Mouse (Mus musculus) CH12.LX (cell line): ENCODE data around the gene Cngb1. TPM values are rescaled to one million over a fixed set of nuclear protein-coding genes. Genes with fewer than 3 reads are reported as not detected.

ENCODE experiments used
- DNase-seq: peaks from one replicate; pipeline ENCODE4 v3.0.0-alpha.2; 2013; ENCODE audit errors: extremely low read depth
- H3K27ac ChIP-seq: 2 replicates; pipeline ENCODE4 v1.5.1; 2012; ENCODE audit warnings: low read depth, mild to moderate bottlenecking, control low read depth, moderate library complexity; ENCODE audit not compliant: insufficient read depth
- H3K27me3 ChIP-seq: replicated peaks from 2 replicates; pipeline ENCODE3; 2012; ENCODE audit warnings: inconsistent platforms
- H3K36me3 ChIP-seq, 2 experiments: replicated peaks in 1 of 2; 2 replicates each; pipeline versions ENCODE3 to v1.6.1; 2012; ENCODE audit warnings: inconsistent platforms in 1 of 2, low read length in 1 of 2, mild to moderate bottlenecking in 1 of 2, mixed read lengths in 1 of 2, moderate library complexity in 1 of 2; ENCODE audit not compliant: control insufficient read depth in 1 of 2, insufficient read depth in 1 of 2
- H3K4me1 ChIP-seq, 2 experiments: 2 replicates each; pipeline ENCODE4 v1.6.1; 2012; ENCODE audit warnings: inconsistent platforms in 1 of 2, moderate library complexity in 1 of 2; ENCODE audit not compliant: insufficient read depth in 2 of 2, control insufficient read depth in 1 of 2
- H3K4me2 ChIP-seq: 2 replicates; pipeline ENCODE4 v1.6.1; 2012; ENCODE audit warnings: low read depth, mild to moderate bottlenecking, control low read depth; ENCODE audit not compliant: poor library complexity, insufficient read depth, severe bottlenecking
- H3K4me3 ChIP-seq, 3 experiments: fragments of 150-350 bp in 1 of 3; sonication (generic) in 1 of 3; replicated peaks in 1 of 3; 2 replicates each; pipeline versions ENCODE3 to v1.5.1; 2011 to 2012; ENCODE audit warnings: low read depth in 2 of 3, low read length in 2 of 3, mild to moderate bottlenecking in 2 of 3, moderate library complexity in 2 of 3, control low read depth in 1 of 3, improper control_type of control experiment in 1 of 3, inconsistent platforms in 1 of 3, mixed read lengths in 1 of 3; ENCODE audit not compliant: poor library complexity in 1 of 3
- H3K79me2 ChIP-seq: replicated peaks from 2 replicates; pipeline ENCODE4 v1.6.1; 2012; ENCODE audit warnings: mild to moderate bottlenecking, moderate library complexity; ENCODE audit not compliant: control insufficient read depth, poor library complexity, insufficient read depth, severe bottlenecking; ENCODE audit errors: extremely low read depth
- H3K9ac ChIP-seq: 2 replicates; pipeline ENCODE4 v1.6.1; 2012; ENCODE audit warnings: low read depth, mild to moderate bottlenecking, control low read depth, moderate library complexity; ENCODE audit not compliant: insufficient read depth
- H3K9me3 ChIP-seq: replicated peaks from 2 replicates; pipeline ENCODE3; 2012; ENCODE audit warnings: low read length, inconsistent platforms, mixed read lengths
- BHLHE40 ChIP-seq: IDR thresholded peaks from 2 replicates; pipeline ENCODE4 v1.6.1; 2011; ENCODE audit warnings: mild to moderate bottlenecking, low read depth, low read length, improper control_type of control experiment
- CHD2 ChIP-seq: IDR thresholded peaks from 2 replicates; pipeline ENCODE4 v1.6.1; 2011; ENCODE audit warnings: low read length, improper control_type of control experiment
- CTCF ChIP-seq, 2 experiments: IDR thresholded peaks in 1 of 2; conservative IDR thresholded peaks in 1 of 2; 2 replicates each; pipeline ENCODE4 v1.5.1; 2011 to 2012; ENCODE audit warnings: low read depth in 2 of 2, low read length in 2 of 2, improper control_type of control experiment in 1 of 2, inconsistent platforms in 1 of 2, mild to moderate bottlenecking in 1 of 2, moderate library complexity in 1 of 2
- ELF1 ChIP-seq: IDR thresholded peaks from 2 replicates; pipeline ENCODE4 v1.6.1; 2014; ENCODE audit warnings: low read depth, mild to moderate bottlenecking, inconsistent platforms, low read length, improper control_type of control experiment
- EP300 ChIP-seq: IDR thresholded peaks from 2 replicates; pipeline ENCODE4 v1.6.1; 2011; ENCODE audit warnings: low read length, improper control_type of control experiment
- ETS1 ChIP-seq: conservative IDR thresholded peaks from 2 replicates; pipeline ENCODE4 v1.6.1; 2012; ENCODE audit warnings: low read depth, mild to moderate bottlenecking, inconsistent platforms, low read length, improper control_type of control experiment, moderate library complexity
- IRF4 ChIP-seq: IDR thresholded peaks from 2 replicates; pipeline ENCODE4 v1.6.1; 2014; ENCODE audit warnings: low read depth, mild to moderate bottlenecking, inconsistent platforms, low read length, improper control_type of control experiment
- KAT2A ChIP-seq: IDR thresholded peaks from 2 replicates; pipeline ENCODE4 v1.6.1; 2012; ENCODE audit warnings: low read length, improper control_type of control experiment, inconsistent platforms; ENCODE audit not compliant: insufficient replicate concordance
- MAFK ChIP-seq: IDR thresholded peaks from 2 replicates; pipeline ENCODE4 v1.6.1; 2011; ENCODE audit warnings: low read length, improper control_type of control experiment; ENCODE audit not compliant: insufficient replicate concordance
- MAZ ChIP-seq: IDR thresholded peaks from 2 replicates; pipeline ENCODE4 v1.6.1; 2012; ENCODE audit warnings: low read depth, mild to moderate bottlenecking, inconsistent platforms, low read length, improper control_type of control experiment, moderate library complexity
- NRF1 ChIP-seq: IDR thresholded peaks from 2 replicates; pipeline ENCODE4 v1.6.1; 2014; ENCODE audit warnings: low read depth, mild to moderate bottlenecking, inconsistent platforms, low read length, improper control_type of control experiment, moderate library complexity
- PAX5 ChIP-seq: IDR thresholded peaks from 2 replicates; pipeline ENCODE4 v1.6.1; 2012; ENCODE audit warnings: low read length, inconsistent platforms, mixed read lengths
- RAD21 ChIP-seq: IDR thresholded peaks from 2 replicates; pipeline ENCODE4 v1.6.1; 2011; ENCODE audit warnings: low read depth, mild to moderate bottlenecking, low read length, improper control_type of control experiment, moderate library complexity
- RCOR1 ChIP-seq: conservative IDR thresholded peaks from 2 replicates; pipeline ENCODE4 v1.6.1; 2012; ENCODE audit warnings: low read depth, mild to moderate bottlenecking, inconsistent platforms, low read length, improper control_type of control experiment
- SIN3A ChIP-seq: IDR thresholded peaks from 2 replicates; pipeline ENCODE4 v1.6.1; 2012; ENCODE audit warnings: low read length, improper control_type of control experiment, inconsistent platforms
- SMC3 ChIP-seq: IDR thresholded peaks from 2 replicates; pipeline ENCODE4 v1.6.1; 2011; ENCODE audit warnings: low read depth, low read length, improper control_type of control experiment
- TBP ChIP-seq: conservative IDR thresholded peaks from 2 replicates; pipeline ENCODE4 v1.6.1; 2011; ENCODE audit warnings: low read depth, low read length, improper control_type of control experiment
- USF1 ChIP-seq: IDR thresholded peaks from 2 replicates; pipeline ENCODE4 v1.6.1; 2014; ENCODE audit warnings: low read depth, mild to moderate bottlenecking, inconsistent platforms, low read length, improper control_type of control experiment
- USF2 ChIP-seq: conservative IDR thresholded peaks from 2 replicates; pipeline ENCODE4 v1.6.1; 2011; ENCODE audit warnings: low read depth, low read length, improper control_type of control experiment
- ZNF384 ChIP-seq: IDR thresholded peaks from 2 replicates; pipeline ENCODE4 v1.6.1; 2012; ENCODE audit warnings: low read depth, low read length, improper control_type of control experiment, inconsistent platforms
- dilution Hi-C: fragments of 300-500 bp; cut with MboI; formaldehyde crosslinking; loops from 2 replicates; pipeline ENCODE4 v1.14.3; 2020; ENCODE audit warnings: low sequenced_read_pairs; ENCODE audit not compliant: extremely low pct_unique_long_range_greater_than_20kb, extremely low pct_ligation_motif_present
- in situ Hi-C: fragments of 300-500 bp; cut with MboI; formaldehyde crosslinking; loops from 3 replicates; pipeline ENCODE4 v1.14.3; 2019; ENCODE audit warnings: low sequenced_read_pairs, low pct_ligation_motif_present, low pct_unique_long_range_greater_than_20kb, mixed read lengths
- polyA plus RNA-seq: library from polyadenylated mRNA; unstranded; fragments of >175 nt; gene quantifications from 2 replicates; pipeline ENCODE4 v1.2.1, GENCODE M21; 2012; ENCODE audit warnings: low read depth; ENCODE audit not compliant: insufficient read length
- total RNA-seq, 2 experiments: library from RNA; depleted of rRNA; stranded (reverse); fragments of 300-350 nt in 1 of 2; fragments of >200 nt in 1 of 2; gene quantifications; 2 replicates each; pipeline ENCODE4 v1.2.3; 2012 to 2014

The Cngb1 gene
- total and polyA plus RNA-seq, 3 experiments, result not detected

- dilution Hi-C loops (no loop called here), in situ Hi-C loops (loop anchor here (10.0 kb wide), 1 partner anchor 53 kb away; the partner anchor contains the start of gene Cngb1)
- H3K27me3 ChIP-seq, result peaks cover 27% of the 10 kb centered on the region
- no peak overlapping the region for H3K9ac ChIP-seq
- H3K4me1 ChIP-seq, result peaks cover 0 to 5% of the 10 kb centered on the region in 2 experiments; a peak in 3 of 4 replicates
- H3K79me2 ChIP-seq, result no peaks in the 10 kb centered on the region
- no peak overlapping the region for H3K27ac ChIP-seq
- H3K9me3 ChIP-seq, result no peaks in the 10 kb centered on the region
- H3K36me3 ChIP-seq, result no peaks in the 10 kb centered on the region
- no peak overlapping the region for H3K4me3 ChIP-seq
- no peak for TF ChIP-seq RCOR1
- no peak for TF ChIP-seq ZNF384
- no peak for TF ChIP-seq MAFK
- no peak for TF ChIP-seq EP300
- no peak for TF ChIP-seq TBP
- TF ChIP-seq NRF1, result no peak
- no peak for TF ChIP-seq RAD21
- no peak for TF ChIP-seq ELF1
- no peak for TF ChIP-seq IRF4
- no peak for TF ChIP-seq ETS1
- TF ChIP-seq USF2, result no peak
- no peak for TF ChIP-seq KAT2A
- TF ChIP-seq BHLHE40, result no peak
- no peak for TF ChIP-seq CHD2
- no peak for TF ChIP-seq SIN3A
- TF ChIP-seq PAX5, result no peak
- no peak for TF ChIP-seq SMC3
- TF ChIP-seq MAZ, result no peak
- no peak overlapping the region for H3K4me2 ChIP-seq
- DNase-seq, result no peak
These were observed 54.3 kb downstream of the Cngb1 start for GRCm38 (mm10) chr8:95252056-95252455.

GRCm38 (mm10) chr8:95249847-95250246, 56.5 kb downstream of the Cngb1 start:
- H3K27me3 ChIP-seq, result peaks cover 28% of the 10 kb centered on the region
- H3K4me2 ChIP-seq, result no peak overlapping the region
- TF ChIP-seq CTCF (conservative IDR thresholded peaks at IDR 0.05 in 1 of 2, IDR thresholded peaks at IDR 0.05 in 1 of 2; ENCODE audit: low read depth in 2 of 2, low read length in 2 of 2) (peak in 1 of 2 experiments; percentile 67; a peak in 2 of 4 replicates), SMC3 (peak; percentile 48), RAD21 (peak; percentile 54), KAT2A (no peak), USF1 (no peak)
- dilution Hi-C loops, result no loop called here
- no peaks in the 10 kb centered on the region for H3K36me3 ChIP-seq
- H3K79me2 ChIP-seq, result no peaks in the 10 kb centered on the region
- DNase-seq, result peak; percentile 12
- H3K27ac ChIP-seq, result no peak overlapping the region
- no peak overlapping the region for H3K4me3 ChIP-seq
- no peaks in the 10 kb centered on the region for H3K9me3 ChIP-seq
- H3K4me1 ChIP-seq, result peaks cover 0 to 6% of the 10 kb centered on the region in 2 experiments; a peak in 3 of 4 replicates
- in situ Hi-C loops, result loop anchor here (10.0 kb wide), 1 partner anchor 55 kb away; the partner anchor contains the start of gene Cngb1
- no peak overlapping the region for H3K9ac ChIP-seq
